Mouse (Mus musculus) G1E (cell line): ENCODE measurements at regions not wholly inside any gene's neighbourhood (a gene's known extent, or its start where the extent isn't known, plus 50 kb on each side); places are given as distances from the start of the nearest gene placed in this dataset.

Source experiments
- ATAC-seq: 2 replicates; pipeline ENCODE4 v1.8.0; 2016; ENCODE audit warnings: mild to moderate bottlenecking; ENCODE audit not compliant: insufficient number of reproducible peaks, poor library complexity, low FRiP score, severe bottlenecking; ENCODE audit errors: extremely low read depth
- DNase-seq: peaks from one replicate; pipeline ENCODE4 v3.0.0; 2012; ENCODE audit warnings: low spot score
- H3K27me3 ChIP-seq: 2 replicates; pipeline ENCODE4 v1.6.1; 2012; ENCODE audit warnings: mild to moderate bottlenecking, low read length, inconsistent platforms; ENCODE audit not compliant: insufficient read depth
- H3K36me3 ChIP-seq: replicated peaks from 2 replicates; pipeline ENCODE3; 2012; ENCODE audit warnings: mild to moderate bottlenecking, inconsistent platforms
- H3K4me1 ChIP-seq: 2 replicates; pipeline ENCODE4 v1.6.1; 2012; ENCODE audit warnings: low read depth, low read length, inconsistent platforms, mixed read lengths; ENCODE audit not compliant: insufficient read depth
- H3K4me3 ChIP-seq: 2 replicates; pipeline ENCODE4 v1.5.1; 2012; ENCODE audit warnings: low read depth, mild to moderate bottlenecking, inconsistent platforms, low read length, moderate library complexity, mixed read lengths
- H3K9me3 ChIP-seq: replicated peaks from 2 replicates; pipeline ENCODE4 v1.6.1; 2012; ENCODE audit warnings: inconsistent platforms
- CTCF ChIP-seq: IDR thresholded peaks from 2 replicates; pipeline ENCODE4 v1.5.1; 2012; ENCODE audit warnings: low read depth, low read length, inconsistent platforms, mixed read lengths
- GATA1 ChIP-seq: IDR thresholded peaks from 2 replicates; pipeline ENCODE4 v1.6.1; 2012; ENCODE audit warnings: borderline replicate concordance, low read length, inconsistent platforms, mixed read lengths
- GATA2 ChIP-seq: IDR thresholded peaks from 2 replicates; pipeline ENCODE4 v1.6.1; 2012; ENCODE audit warnings: low read depth, low read length, inconsistent platforms, borderline replicate concordance
- POLR2AphosphoS5 ChIP-seq: IDR thresholded peaks from 2 replicates; pipeline ENCODE4 v1.6.1; 2012; ENCODE audit warnings: low read depth, low read length, inconsistent platforms; ENCODE audit not compliant: insufficient replicate concordance
- TAL1 ChIP-seq: conservative IDR thresholded peaks from 2 replicates; pipeline ENCODE4 v1.6.1; 2012; ENCODE audit warnings: low read depth, low read length, inconsistent platforms, mixed read lengths

- Histone ChIP-seq H3K9me3 (no peaks in the 10 kb centered on the region), H3K36me3 (no peaks in the 10 kb centered on the region), H3K4me1 (no peaks in the 10 kb centered on the region), H3K27me3 (no peaks in the 10 kb centered on the region), H3K4me3 (no peak overlapping the region)
- TF ChIP-seq TAL1 (no peak), POLR2AphosphoS5 (no peak), GATA2 (no peak), GATA1 (no peak), CTCF (no peak)
- DNase-seq (no peak), ATAC-seq (no peak)
Observed at GRCm38 (mm10) chr6:59556668-59557310, 130.7 kb upstream of the Gprin3 start.

- no peaks in the 10 kb centered on the region for H3K9me3 ChIP-seq
- DNase-seq (no peak), ATAC-seq (no peak)
- H3K27me3 ChIP-seq: no peaks in the 10 kb centered on the region
- TF ChIP-seq POLR2AphosphoS5 (no peak), GATA2 (no peak), TAL1 (no peak), GATA1 (no peak), CTCF (no peak)
- H3K4me3 ChIP-seq: no peak overlapping the region
- H3K36me3 ChIP-seq: no peaks in the 10 kb centered on the region
- H3K4me1 ChIP-seq: no peaks in the 10 kb centered on the region
Observed at GRCm38 (mm10) chr6:59537025-59537424, 110.9 kb upstream of the Gprin3 start.

- Histone ChIP-seq H3K4me3 (no peak overlapping the region), H3K36me3 (no peaks in the 10 kb centered on the region), H3K4me1 (no peaks in the 10 kb centered on the region), H3K9me3 (no peaks in the 10 kb centered on the region), H3K27me3 (no peaks in the 10 kb centered on the region)
- ATAC-seq: no peak
- no peak for DNase-seq
- no peak for TF ChIP-seq GATA1
- TF ChIP-seq GATA2: no peak
- TF ChIP-seq POLR2AphosphoS5: no peak
- no peak for TF ChIP-seq TAL1
- no peak for TF ChIP-seq CTCF
Observed at GRCm38 (mm10) chr6:59524940-59525265, 98.8 kb upstream of the Gprin3 start.

GRCm38 (mm10) chr6:59524095-59524939, 98.2 kb upstream of the Gprin3 start:
- DNase-seq: no peak
- Histone ChIP-seq H3K4me3 (no peak overlapping the region), H3K27me3 (no peaks in the 10 kb centered on the region), H3K4me1 (no peaks in the 10 kb centered on the region), H3K36me3 (no peaks in the 10 kb centered on the region), H3K9me3 (no peaks in the 10 kb centered on the region)
- TF ChIP-seq GATA2 (no peak), POLR2AphosphoS5 (no peak)
- peak; percentile 15; the same call in 1 of the 2 replicates for ATAC-seq

GRCm38 (mm10) chr6:59522960-59523359, 96.9 kb upstream of the Gprin3 start:
- Histone ChIP-seq H3K9me3 (no peaks in the 10 kb centered on the region), H3K27me3 (no peaks in the 10 kb centered on the region), H3K4me1 (no peaks in the 10 kb centered on the region), H3K4me3 (no peak overlapping the region), H3K36me3 (no peaks in the 10 kb centered on the region)
- TF ChIP-seq GATA1 (no peak), POLR2AphosphoS5 (no peak), CTCF (no peak), TAL1 (no peak), GATA2 (no peak)
- ATAC-seq: no peak
- DNase-seq: no peak

- Histone ChIP-seq H3K9me3 (no peaks in the 10 kb centered on the region), H3K27me3 (no peaks in the 10 kb centered on the region), H3K4me1 (no peaks in the 10 kb centered on the region), H3K36me3 (no peaks in the 10 kb centered on the region), H3K4me3 (no peak overlapping the region)
- TF ChIP-seq CTCF (no peak), POLR2AphosphoS5 (no peak), TAL1 (no peak), GATA2 (no peak), GATA1 (no peak)
- DNase-seq (no peak), ATAC-seq (no peak)
Observed at GRCm38 (mm10) chr6:59500818-59501217, 74.7 kb upstream of the Gprin3 start.
